Mouse (Mus musculus) intestine, embryonic 14.5 days (tissue): ENCODE measurements around the gene Col19a1. TPM values are rescaled to one million over a fixed set of nuclear protein-coding genes. Genes with fewer than 3 reads are reported as not detected.

Source experiments
- ATAC-seq: fragments of 200-750 bp; cut with Nextera tagmentation; replicated peaks from 2 replicates; pipeline ENCODE4 v1.8.0; 2017; ENCODE audit warnings: low read depth, moderate number of reproducible peaks, moderate TSS enrichment, moderate library complexity; ENCODE audit not compliant: low FRiP score, low TSS enrichment
- DNase-seq: peaks from one replicate; pipeline ENCODE4 v3.0.0-alpha.2; 2018; ENCODE audit warnings: low spot score
- H3K27ac ChIP-seq: fragments of 300-500 bp; sonication (generic); 2 replicates; pipeline ENCODE4 v1.5.1; 2014; ENCODE audit warnings: low read depth, mild to moderate bottlenecking, control low read depth
- H3K27me3 ChIP-seq: fragments of 300-500 bp; sonication (generic); replicated peaks from 2 replicates; pipeline ENCODE4 v1.6.1; 2014; ENCODE audit warnings: low read length, control low read depth; ENCODE audit not compliant: control insufficient read depth, insufficient read depth
- H3K36me3 ChIP-seq: fragments of 300-500 bp; sonication (generic); 2 replicates; pipeline ENCODE4 v1.6.1; 2014; ENCODE audit warnings: low read length, control low read depth; ENCODE audit not compliant: control insufficient read depth, insufficient read depth
- H3K4me1 ChIP-seq: fragments of 300-500 bp; sonication (generic); replicated peaks from 2 replicates; pipeline ENCODE4 v1.6.1; 2014; ENCODE audit warnings: low read length, control low read depth, mixed read lengths; ENCODE audit not compliant: control insufficient read depth, insufficient read depth
- H3K4me2 ChIP-seq: fragments of 300-500 bp; sonication (generic); 2 replicates; pipeline ENCODE4 v1.6.1; 2014; ENCODE audit warnings: low read length
- H3K4me3 ChIP-seq: fragments of 300-500 bp; sonication (generic); 2 replicates; pipeline ENCODE4 v1.5.1; 2014; ENCODE audit warnings: low read depth, low read length, control low read depth, mixed read lengths
- H3K9ac ChIP-seq: fragments of 300-500 bp; sonication (generic); 2 replicates; pipeline ENCODE4 v1.6.1; 2014; ENCODE audit warnings: mild to moderate bottlenecking, low read length
- H3K9me3 ChIP-seq: fragments of 300-500 bp; sonication (generic); 2 replicates; pipeline ENCODE4 v1.6.1; 2016; ENCODE audit warnings: low read length, control low read depth; ENCODE audit not compliant: control insufficient read depth
- WGBS: fragments of 180-500 bp; shearing (Covaris S2); extraction: QIAGEN DNeasy Blood & Tissue Kit; methylation state at CpG from one replicate; pipeline ENCODE4 v1.1.7; 2014; 5-methylcytosine and 5-hydroxymethylcytosine counted together
- polyA plus RNA-seq: library from polyadenylated mRNA; unstranded; fragments of >200 nt; fragmentation: Nextera tagmentation; extraction: Ambion mirVana; gene quantifications from 2 replicates; pipeline ENCODE4 v1.2.1, GENCODE M21; 2014

The Col19a1 gene
- polyA plus RNA-seq, 1 experiment from 2014 or later: 0.73 TPM

DNA sequence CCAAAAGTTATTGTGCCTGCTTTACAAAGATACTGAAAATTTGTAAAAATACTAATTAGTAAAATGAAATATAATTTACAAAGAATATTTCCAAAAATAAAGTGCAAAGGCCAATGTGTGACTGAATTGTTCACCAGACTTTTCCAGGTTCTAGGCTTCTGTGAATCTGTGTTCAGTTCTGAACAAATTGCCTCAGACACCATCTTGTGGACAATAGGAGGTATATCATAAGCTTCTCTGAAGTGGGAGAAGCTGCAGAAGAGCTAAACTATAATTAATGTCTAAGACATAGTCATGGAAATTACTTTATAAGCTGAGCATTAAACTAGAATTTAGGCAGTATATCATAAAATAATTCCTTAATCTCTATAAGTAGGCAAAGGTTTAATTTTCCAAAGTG is 326.1 kb downstream of the Col19a1 start:
- H3K4me1 ChIP-seq: no peaks in the 10 kb centered on the region
- H3K4me3 ChIP-seq: no peak overlapping the region
- ATAC-seq (no peak), DNase-seq (no peak)
- no peak overlapping the region for H3K9ac ChIP-seq
- no peak overlapping the region for H3K4me2 ChIP-seq
- no peaks in the 10 kb centered on the region for H3K9me3 ChIP-seq
- no peak overlapping the region for H3K27ac ChIP-seq
- H3K27me3 ChIP-seq: no peaks in the 10 kb centered on the region
- H3K36me3 ChIP-seq: no peaks in the 10 kb centered on the region

DNA sequence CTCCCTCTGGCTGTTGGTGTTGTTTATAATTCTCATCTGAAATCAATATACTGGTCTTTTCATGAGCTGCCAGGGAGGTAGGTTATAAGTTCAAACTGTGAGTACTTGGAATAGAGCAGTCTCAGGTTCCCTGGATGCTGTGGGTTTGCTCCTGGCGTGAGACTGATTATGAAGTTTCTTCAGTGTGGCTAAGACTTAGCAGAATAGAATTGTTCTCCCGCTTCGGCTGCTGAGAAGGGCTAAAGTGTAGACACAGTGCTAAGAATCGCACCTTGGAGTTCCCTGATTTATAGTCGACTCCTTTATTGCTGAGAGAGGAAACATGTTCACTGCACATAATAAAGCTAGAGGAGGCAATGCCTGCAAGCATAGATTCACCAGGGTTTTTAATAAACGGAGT is 327.9 kb downstream of the Col19a1 start:
- Histone ChIP-seq H3K4me3 (no peak overlapping the region), H3K9ac (no peak overlapping the region), H3K27me3 (no peaks in the 10 kb centered on the region), H3K4me2 (no peak overlapping the region), H3K9me3 (no peaks in the 10 kb centered on the region), H3K36me3 (no peaks in the 10 kb centered on the region), H3K27ac (no peak overlapping the region), H3K4me1 (no peaks in the 10 kb centered on the region)
- WGBS: 60% methylated on average over 6 of the region's 6 CpGs
- DNase-seq (no peak), ATAC-seq (no peak)

DNA sequence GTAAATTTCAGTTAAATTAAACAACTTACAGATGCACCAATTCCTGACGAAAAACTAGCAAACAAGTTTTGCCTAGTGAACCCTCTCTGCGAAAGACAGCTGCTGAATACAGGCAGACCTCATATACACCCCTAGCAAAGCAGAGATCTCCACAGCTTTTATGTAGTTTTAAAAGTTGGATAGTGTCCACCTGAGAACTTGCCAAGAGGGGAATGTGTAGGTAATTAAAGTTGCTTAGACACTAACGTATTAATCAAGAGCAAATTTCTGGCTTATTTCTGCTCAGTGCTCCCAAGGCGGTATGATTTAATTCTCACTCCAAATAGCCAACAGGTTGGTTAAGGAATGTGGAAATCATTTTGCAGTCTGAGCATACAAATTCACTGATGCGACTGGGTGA is 329.3 kb downstream of the Col19a1 start:
- Histone ChIP-seq H3K4me1 (no peaks in the 10 kb centered on the region), H3K9ac (no peak overlapping the region), H3K27ac (no peak overlapping the region), H3K36me3 (no peaks in the 10 kb centered on the region), H3K4me3 (no peak overlapping the region), H3K9me3 (no peaks in the 10 kb centered on the region), H3K4me2 (no peak overlapping the region), H3K27me3 (no peaks in the 10 kb centered on the region)
- no peak for DNase-seq
- no peak for ATAC-seq
- WGBS: 71% methylated on average over 5 of the region's 5 CpGs

DNA sequence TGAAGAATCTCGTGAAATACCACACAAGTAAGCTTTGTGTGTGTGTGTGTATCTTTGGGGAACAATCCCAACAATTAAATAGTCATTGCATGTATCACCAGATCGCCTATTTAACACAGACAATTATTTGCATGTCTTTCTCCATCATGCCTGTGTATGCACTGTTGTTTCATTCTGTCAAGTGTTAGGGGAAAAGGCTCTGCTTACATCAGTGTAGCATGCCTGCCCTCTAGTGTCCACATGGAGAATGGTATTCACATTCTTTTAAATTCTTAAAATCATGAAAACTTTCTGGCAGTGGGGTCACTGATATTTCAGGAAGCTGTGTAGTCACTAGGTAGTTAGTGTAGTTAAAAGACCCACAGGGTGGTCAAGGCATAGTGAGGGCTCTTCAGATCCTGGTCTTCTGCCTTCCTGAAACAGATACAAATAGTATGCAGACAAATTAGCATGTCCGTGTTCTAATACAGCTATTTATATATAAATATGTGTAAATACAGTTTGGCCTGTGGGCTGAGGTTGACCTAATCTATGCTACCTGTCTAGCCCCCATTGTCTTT is 338.1 kb downstream of the Col19a1 start:
- 49% methylated on average over 3 of the region's 3 CpGs for WGBS
- no peak overlapping the region for H3K27ac ChIP-seq
- no peaks in the 10 kb centered on the region for H3K36me3 ChIP-seq
- DNase-seq: no peak
- H3K27me3 ChIP-seq: no peaks in the 10 kb centered on the region
- no peaks in the 10 kb centered on the region for H3K9me3 ChIP-seq
- H3K4me1 ChIP-seq: no peaks in the 10 kb centered on the region
- no peak overlapping the region for H3K4me2 ChIP-seq
- 0 out of 2 replicates have a peak, but pooled peaks have one; percentile 62 for ATAC-seq
- no peak overlapping the region for H3K9ac ChIP-seq
- no peak overlapping the region for H3K4me3 ChIP-seq

DNA sequence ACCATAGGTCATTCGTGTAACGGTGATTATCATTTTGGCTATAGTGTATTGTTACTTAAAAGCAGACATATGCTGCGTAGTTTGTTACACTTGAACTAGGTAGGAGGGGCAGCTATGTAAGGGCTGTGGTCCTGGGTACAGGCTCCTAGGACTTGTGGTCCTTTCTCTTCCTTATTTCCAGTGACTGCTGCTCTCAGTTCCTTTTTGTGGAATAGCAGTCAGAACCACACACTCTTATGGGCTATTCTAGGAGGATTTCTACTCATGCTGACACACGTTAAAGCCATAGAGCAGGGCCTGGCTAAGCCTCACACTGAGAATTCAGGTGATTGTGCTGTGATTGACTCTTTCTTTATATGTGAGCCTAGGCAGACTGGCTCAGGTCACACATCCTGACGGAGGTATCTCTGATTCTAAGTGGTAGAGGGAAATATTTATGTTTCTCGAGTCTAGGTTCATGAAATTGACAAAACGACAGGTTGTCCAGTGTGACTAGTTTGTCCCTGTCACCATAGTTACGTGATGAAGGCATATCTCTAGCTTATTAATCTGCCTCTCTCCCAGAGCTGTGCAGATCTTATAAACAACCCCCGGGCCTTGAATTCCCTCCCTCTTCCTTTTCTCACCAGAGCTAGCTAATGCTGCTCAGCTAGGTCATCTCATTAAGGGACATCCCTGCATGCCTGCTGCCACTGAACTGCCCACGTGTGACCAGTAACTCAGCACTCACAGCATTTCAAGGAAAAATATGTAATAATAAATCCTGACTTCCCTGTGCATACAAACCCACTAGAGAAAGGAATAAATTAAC is 338.8 kb downstream of the Col19a1 start:
- H3K27ac ChIP-seq: no peak overlapping the region
- WGBS: 61% methylated on average over 10 of the region's 10 CpGs
- no peaks in the 10 kb centered on the region for H3K9me3 ChIP-seq
- H3K27me3 ChIP-seq: no peaks in the 10 kb centered on the region
- no peak overlapping the region for H3K9ac ChIP-seq
- H3K4me1 ChIP-seq: no peaks in the 10 kb centered on the region
- H3K36me3 ChIP-seq: no peaks in the 10 kb centered on the region
- DNase-seq (no peak), ATAC-seq (0 out of 2 replicates have a peak, but pooled peaks have one; percentile 19)
- H3K4me3 ChIP-seq: no peak overlapping the region
- H3K4me2 ChIP-seq: no peak overlapping the region

DNA sequence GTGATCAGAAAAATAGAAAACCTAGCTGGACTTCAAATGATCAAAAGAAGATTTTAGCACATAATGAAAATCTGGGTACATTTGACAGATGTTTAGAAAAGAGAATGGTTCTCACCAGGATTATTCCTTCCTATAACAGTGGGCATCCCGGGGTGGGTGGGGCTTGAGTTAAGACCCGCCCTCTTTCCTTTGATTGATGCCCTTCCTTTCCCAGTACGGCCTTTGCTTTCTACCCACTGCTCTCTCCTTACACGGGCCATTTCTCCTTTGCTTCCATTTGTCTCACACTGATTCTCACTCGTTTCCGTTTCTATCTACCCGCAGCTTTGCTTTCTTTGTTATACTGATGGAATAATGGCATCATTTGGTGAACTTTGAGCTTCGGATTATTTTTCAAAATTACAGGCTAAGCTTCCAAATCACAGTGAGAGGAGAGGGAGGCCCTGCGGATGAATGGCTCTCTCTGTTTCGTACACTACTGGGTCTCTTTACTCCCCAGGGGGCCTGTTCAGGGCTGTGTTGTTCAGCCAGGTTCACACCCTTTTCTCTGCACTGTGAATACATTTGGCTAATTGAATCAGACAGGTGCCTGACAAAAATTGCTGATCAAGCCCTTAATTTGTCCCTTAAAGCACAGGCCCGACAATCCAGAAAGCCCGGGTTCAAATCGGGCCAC is 341.4 kb downstream of the Col19a1 start:
- H3K36me3 ChIP-seq: no peaks in the 10 kb centered on the region
- no peaks in the 10 kb centered on the region for H3K4me1 ChIP-seq
- H3K4me3 ChIP-seq: no peak overlapping the region
- H3K9me3 ChIP-seq: no peaks in the 10 kb centered on the region
- no peak overlapping the region for H3K27ac ChIP-seq
- ATAC-seq: no peak
- 67% methylated on average over 13 of the region's 13 CpGs for WGBS
- H3K9ac ChIP-seq: no peak overlapping the region
- H3K4me2 ChIP-seq: no peak overlapping the region
- H3K27me3 ChIP-seq: no peaks in the 10 kb centered on the region
- DNase-seq: no peak

DNA sequence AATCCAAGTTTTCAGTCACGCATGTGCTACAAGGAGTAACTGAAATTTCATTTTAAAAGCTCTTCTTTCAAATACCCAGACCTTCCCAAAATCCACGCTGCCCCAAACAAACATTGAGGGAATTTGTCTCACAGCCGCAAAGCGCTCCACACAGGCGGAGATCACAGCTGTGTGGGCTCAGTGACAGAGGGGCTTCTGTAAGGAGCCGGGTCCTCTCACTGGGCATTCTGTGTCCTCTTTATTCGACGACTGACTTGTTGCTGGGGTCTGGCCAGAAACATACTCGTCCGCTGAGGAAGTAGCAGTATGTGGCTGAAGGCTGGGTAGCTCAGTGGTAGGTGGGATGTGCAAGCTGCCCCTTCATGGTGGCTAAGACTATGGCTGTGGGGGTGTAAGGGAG is 342.3 kb downstream of the Col19a1 start:
- DNase-seq (no peak), ATAC-seq (no peak)
- H3K4me3 ChIP-seq: no peak overlapping the region
- H3K27ac ChIP-seq: no peak overlapping the region
- H3K9ac ChIP-seq: no peak overlapping the region
- WGBS: 82% methylated on average over 10 of the region's 10 CpGs
- H3K4me2 ChIP-seq: no peak overlapping the region
- no peaks in the 10 kb centered on the region for H3K27me3 ChIP-seq
- H3K9me3 ChIP-seq: no peaks in the 10 kb centered on the region
- H3K36me3 ChIP-seq: no peaks in the 10 kb centered on the region
- H3K4me1 ChIP-seq: no peaks in the 10 kb centered on the region

DNA sequence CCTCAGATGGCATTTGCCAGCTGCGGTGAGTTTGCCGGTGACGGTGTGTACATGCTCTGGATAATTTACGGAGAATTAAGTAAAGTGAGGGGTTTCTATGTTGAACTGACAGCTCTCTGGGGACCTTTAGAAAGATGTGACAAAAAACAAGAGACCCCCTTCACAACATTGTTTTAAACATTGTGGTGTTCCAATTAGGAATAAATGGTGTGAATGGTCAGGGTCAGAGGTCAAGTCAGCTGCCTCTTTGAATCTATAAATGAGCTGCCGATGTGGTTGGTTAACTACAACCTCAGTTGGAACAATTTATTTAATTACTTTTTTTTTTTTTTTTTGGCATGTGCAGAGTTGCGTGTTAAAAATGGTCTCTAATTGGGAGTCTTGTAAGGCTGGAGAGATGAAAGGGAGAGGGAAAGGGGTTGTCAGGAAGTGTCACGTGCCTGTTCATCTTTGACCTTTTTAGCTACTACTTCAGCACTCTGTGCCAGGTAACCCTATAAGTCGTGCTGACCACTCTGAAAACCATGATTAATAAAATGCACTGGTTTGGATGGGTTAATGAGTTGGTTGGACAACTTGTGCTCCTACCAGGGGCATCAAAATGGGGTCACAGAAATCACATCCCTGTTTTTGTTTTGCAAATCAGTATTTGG is 347.1 kb downstream of the Col19a1 start:
- no peaks in the 10 kb centered on the region for H3K9me3 ChIP-seq
- no peak overlapping the region for H3K4me3 ChIP-seq
- H3K36me3 ChIP-seq: no peaks in the 10 kb centered on the region
- 80% methylated on average over 8 of the region's 8 CpGs for WGBS
- no peak overlapping the region for H3K9ac ChIP-seq
- H3K27ac ChIP-seq: no peak overlapping the region
- DNase-seq (no peak), ATAC-seq (no peak)
- no peaks in the 10 kb centered on the region for H3K27me3 ChIP-seq
- H3K4me1 ChIP-seq: no peaks in the 10 kb centered on the region
- H3K4me2 ChIP-seq: no peak overlapping the region
